Mouse (Mus musculus) MEL (cell line): Measurements from ENCODE around the gene Plekhg1. TPM values are rescaled to one million over a fixed set of nuclear protein-coding genes. Genes with fewer than 3 reads are reported as not detected.

Experiments
- DNase-seq: peaks from one replicate; pipeline ENCODE4 v3.0.0; 2011; ENCODE audit warnings: low read depth, low spot score
- H3K27ac ChIP-seq: 2 replicates; pipeline ENCODE4 v1.5.1; 2012; ENCODE audit warnings: low read depth, mild to moderate bottlenecking, control low read depth, low read length, moderate library complexity; ENCODE audit not compliant: control insufficient read depth
- H3K27me3 ChIP-seq, 2 experiments: fragments of 150-350 bp in 1 of 2; sonication (generic) in 1 of 2; 2 replicates each; pipeline ENCODE4 v1.6.1; 2012; ENCODE audit warnings: low read length in 2 of 2, mild to moderate bottlenecking in 2 of 2, improper control_type of control experiment in 1 of 2, moderate library complexity in 1 of 2; ENCODE audit not compliant: insufficient read depth in 2 of 2, control insufficient read depth in 1 of 2
- H3K36me3 ChIP-seq, 2 experiments: 2 replicates each; pipeline ENCODE4 v1.6.1; 2012 to 2014; ENCODE audit warnings: low read length in 2 of 2, improper control_type of control experiment in 1 of 2, inconsistent platforms in 1 of 2, mild to moderate bottlenecking in 1 of 2; ENCODE audit not compliant: insufficient read depth in 2 of 2, control insufficient read depth in 1 of 2
- H3K4me1 ChIP-seq, 2 experiments: fragments of 150-350 bp in 1 of 2; sonication (generic) in 1 of 2; 2 replicates each; pipeline ENCODE4 v1.6.1; 2012; ENCODE audit warnings: low read length in 2 of 2, improper control_type of control experiment in 1 of 2, mild to moderate bottlenecking in 1 of 2; ENCODE audit not compliant: insufficient read depth in 2 of 2, control insufficient read depth in 1 of 2
- H3K4me3 ChIP-seq, 2 experiments: fragments of 150-350 bp in 1 of 2; sonication (generic) in 1 of 2; 2 replicates each; pipeline ENCODE4 v1.5.1; 2012; ENCODE audit warnings: low read depth in 2 of 2, low read length in 2 of 2, mild to moderate bottlenecking in 2 of 2, moderate library complexity in 2 of 2, control low read depth in 1 of 2, improper control_type of control experiment in 1 of 2; ENCODE audit not compliant: control insufficient read depth in 1 of 2, insufficient read depth in 1 of 2
- H3K79me2 ChIP-seq: 2 replicates; pipeline ENCODE4 v1.6.1; 2012; ENCODE audit warnings: mild to moderate bottlenecking, low read length, moderate library complexity; ENCODE audit not compliant: control insufficient read depth, poor library complexity, insufficient read depth
- H3K9ac ChIP-seq: 2 replicates; pipeline ENCODE4 v1.6.1; 2012; ENCODE audit warnings: low read depth, mild to moderate bottlenecking, control low read depth, low read length, moderate library complexity; ENCODE audit not compliant: control insufficient read depth, poor library complexity, severe bottlenecking
- H3K9me3 ChIP-seq: fragments of 150-350 bp; sonication (generic); replicated peaks from 2 replicates; pipeline ENCODE4 v1.6.1; 2012; ENCODE audit warnings: mild to moderate bottlenecking, low read length, improper control_type of control experiment, moderate library complexity; ENCODE audit not compliant: insufficient read depth
- BHLHE40 ChIP-seq: IDR thresholded peaks from 2 replicates; pipeline ENCODE4 v1.6.1; 2012; ENCODE audit warnings: low read depth, mild to moderate bottlenecking, inconsistent platforms, low read length, improper control_type of control experiment, borderline replicate concordance
- CHD2 ChIP-seq: IDR thresholded peaks from 2 replicates; pipeline ENCODE4 v1.6.1; 2011; ENCODE audit warnings: low read length, improper control_type of control experiment
- CTCF ChIP-seq, 3 experiments: IDR thresholded peaks in 2 of 3; conservative IDR thresholded peaks in 1 of 3; 2 replicates each; pipeline ENCODE4 v1.5.1; 2011 to 2012; ENCODE audit warnings: low read length in 3 of 3, low read depth in 2 of 3, mild to moderate bottlenecking in 2 of 3, improper control_type of control experiment in 1 of 3, inconsistent platforms in 1 of 3, mixed read lengths in 1 of 3, moderate library complexity in 1 of 3; ENCODE audit not compliant: control insufficient read depth in 1 of 3, insufficient read depth in 1 of 3, poor library complexity in 1 of 3, severe bottlenecking in 1 of 3
- ELF1 ChIP-seq: IDR thresholded peaks from 2 replicates; pipeline ENCODE4 v1.6.1; 2014; ENCODE audit warnings: low read depth, mild to moderate bottlenecking, inconsistent platforms, low read length, improper control_type of control experiment, moderate library complexity
- EP300 ChIP-seq, 2 experiments: IDR thresholded peaks; 2 replicates each; pipeline ENCODE4 v1.6.1; 2011; ENCODE audit warnings: improper control_type of control experiment in 2 of 2, low read length in 2 of 2, low read depth in 1 of 2, mild to moderate bottlenecking in 1 of 2
- GABPA ChIP-seq: IDR thresholded peaks from 2 replicates; pipeline ENCODE4 v1.6.1; 2012; ENCODE audit warnings: low read depth, mild to moderate bottlenecking, inconsistent platforms, low read length, improper control_type of control experiment, moderate library complexity
- GATA1 ChIP-seq: IDR thresholded peaks from 2 replicates; pipeline ENCODE4 v1.6.1; 2011; ENCODE audit warnings: low read depth, low read length, improper control_type of control experiment
- JUND ChIP-seq: IDR thresholded peaks from 2 replicates; pipeline ENCODE4 v1.6.1; 2011; ENCODE audit warnings: low read depth, mild to moderate bottlenecking, improper control_type of control experiment, low read length
- KAT2A ChIP-seq: conservative IDR thresholded peaks from 2 replicates; pipeline ENCODE4 v1.6.1; 2012; ENCODE audit warnings: low read depth, low read length, improper control_type of control experiment, inconsistent platforms
- MAFK ChIP-seq: IDR thresholded peaks from 2 replicates; pipeline ENCODE4 v1.6.1; 2011; ENCODE audit warnings: low read depth, mild to moderate bottlenecking, low read length, improper control_type of control experiment, borderline replicate concordance
- MAX ChIP-seq: IDR thresholded peaks from 2 replicates; pipeline ENCODE4 v1.6.1; 2011; ENCODE audit warnings: low read length, improper control_type of control experiment
- MAZ ChIP-seq: IDR thresholded peaks from 2 replicates; pipeline ENCODE4 v1.6.1; 2012; ENCODE audit warnings: low read depth, mild to moderate bottlenecking, inconsistent platforms, low read length, improper control_type of control experiment
- MEF2A ChIP-seq: IDR thresholded peaks from 2 replicates; pipeline ENCODE4 v1.6.1; 2014; ENCODE audit warnings: low read depth, mild to moderate bottlenecking, inconsistent platforms, low read length, improper control_type of control experiment; ENCODE audit not compliant: poor library complexity, insufficient replicate concordance, severe bottlenecking; ENCODE audit errors: extremely low read depth
- MXI1 ChIP-seq: IDR thresholded peaks from 2 replicates; pipeline ENCODE4 v1.6.1; 2011; ENCODE audit warnings: mild to moderate bottlenecking, low read depth, low read length, improper control_type of control experiment
- MYB ChIP-seq: IDR thresholded peaks from 2 replicates; pipeline ENCODE4 v1.6.1; 2011; ENCODE audit warnings: mild to moderate bottlenecking, low read depth, low read length, improper control_type of control experiment
- MYC ChIP-seq: IDR thresholded peaks from 2 replicates; pipeline ENCODE4 v1.6.1; 2011; ENCODE audit warnings: low read depth, mild to moderate bottlenecking, low read length, improper control_type of control experiment, moderate library complexity
- POLR2AphosphoS2 ChIP-seq: IDR thresholded peaks from 2 replicates; pipeline ENCODE4 v1.6.1; 2011; ENCODE audit warnings: low read length, improper control_type of control experiment
- POLR2AphosphoS5 ChIP-seq: IDR thresholded peaks from 2 replicates; pipeline ENCODE4 v1.6.1; 2012; ENCODE audit warnings: low read depth, borderline replicate concordance, mild to moderate bottlenecking, inconsistent platforms, low read length, moderate library complexity, mixed read lengths
- RAD21 ChIP-seq: IDR thresholded peaks from 2 replicates; pipeline ENCODE4 v1.6.1; 2011; ENCODE audit warnings: mild to moderate bottlenecking, low read depth, low read length, improper control_type of control experiment
- SIN3A ChIP-seq: IDR thresholded peaks from 2 replicates; pipeline ENCODE4 v1.6.1; 2012; ENCODE audit warnings: low read length, improper control_type of control experiment, inconsistent platforms
- TAL1 ChIP-seq: IDR thresholded peaks from 2 replicates; pipeline ENCODE4 v1.6.1; 2012; ENCODE audit warnings: mild to moderate bottlenecking, inconsistent platforms, low read length, moderate library complexity, mixed read lengths
- TBP ChIP-seq: IDR thresholded peaks from 2 replicates; pipeline ENCODE4 v1.8.0; 2011; ENCODE audit warnings: low read depth, low read length, improper control_type of control experiment
- USF2 ChIP-seq, 2 experiments: IDR thresholded peaks; 2 replicates each; pipeline ENCODE4 v1.6.1; 2011 to 2012; ENCODE audit warnings: improper control_type of control experiment in 2 of 2, low read length in 2 of 2, borderline replicate concordance in 1 of 2, inconsistent platforms in 1 of 2, low read depth in 1 of 2, mild to moderate bottlenecking in 1 of 2; ENCODE audit not compliant: insufficient read depth in 1 of 2
- ZNF384 ChIP-seq: IDR thresholded peaks from 2 replicates; pipeline ENCODE4 v1.6.1; 2012; ENCODE audit warnings: low read depth, mild to moderate bottlenecking, inconsistent platforms, low read length, improper control_type of control experiment
- polyA plus RNA-seq, 2 experiments: library from polyadenylated mRNA; stranded (reverse) in 1 of 2; unstranded in 1 of 2; fragments of >175 nt in 1 of 2; fragments of >200 nt in 1 of 2; gene quantifications; 2 replicates each; pipeline versions ENCODE4 v1.2.1 to v1.2.4; 2012; ENCODE audit warnings: low replicate concordance in 2 of 2, low read depth in 1 of 2; ENCODE audit not compliant: insufficient read length in 2 of 2, insufficient read depth in 1 of 2, missing spikeins in 1 of 2
- total RNA-seq: library from RNA; depleted of rRNA; stranded (reverse); fragments of 300-350 nt; gene quantifications from 2 replicates; pipeline ENCODE4 v1.2.3, GENCODE M21; 2012

Plekhg1 gene
- total and polyA plus RNA-seq, 3 experiments, result 0.01 TPM; not detected in 2

DNA sequence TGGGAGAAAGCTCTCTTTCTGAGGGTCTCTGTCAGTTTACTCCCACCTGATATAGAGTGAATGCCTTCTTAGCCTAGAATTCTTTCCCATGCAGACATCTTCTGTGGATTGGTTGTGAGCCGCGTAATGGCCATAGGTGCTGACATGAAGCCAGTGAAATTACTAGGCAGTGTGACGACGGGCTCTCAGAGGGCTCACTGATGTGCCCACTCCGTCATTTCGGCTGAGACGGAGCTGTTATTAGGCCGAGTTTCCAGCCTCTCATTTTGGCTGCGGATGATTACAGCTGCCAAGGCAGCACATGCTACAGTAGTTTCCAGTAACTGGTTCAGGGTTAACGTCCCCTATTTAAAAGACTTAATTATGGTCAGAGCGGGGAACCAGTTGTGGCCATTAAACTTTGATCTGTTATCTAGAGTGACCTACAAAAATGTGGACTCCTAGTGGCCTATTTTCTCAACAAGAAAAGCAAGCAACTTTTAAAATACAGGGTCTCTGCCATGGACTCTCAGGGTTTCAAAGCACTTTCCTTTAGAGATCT, 160.3 kb downstream of the Plekhg1 start:
- Histone ChIP-seq H3K4me1 (no peaks in the 10 kb centered on the region), H3K36me3 (no peaks in the 10 kb centered on the region), H3K27ac (no peak overlapping the region), H3K27me3 (peaks cover 0 to 2% of the 10 kb centered on the region in 2 experiments; a peak in 1 of 4 replicates), H3K79me2 (no peaks in the 10 kb centered on the region), H3K9ac (no peak overlapping the region), H3K4me3 (no peak overlapping the region), H3K9me3 (no peaks in the 10 kb centered on the region)
- TF ChIP-seq CHD2 (no peak), BHLHE40 (no peak), JUND (no peak), GABPA (no peak), MYC (no peak), MXI1 (no peak), EP300 (IDR thresholded peaks at IDR 0.05; ENCODE audit: low read depth in 1 of 2, low read length in 2 of 2) (no peak), MYB (no peak), POLR2AphosphoS5 (no peak), MAZ (no peak)
- DNase-seq, result no peak

DNA sequence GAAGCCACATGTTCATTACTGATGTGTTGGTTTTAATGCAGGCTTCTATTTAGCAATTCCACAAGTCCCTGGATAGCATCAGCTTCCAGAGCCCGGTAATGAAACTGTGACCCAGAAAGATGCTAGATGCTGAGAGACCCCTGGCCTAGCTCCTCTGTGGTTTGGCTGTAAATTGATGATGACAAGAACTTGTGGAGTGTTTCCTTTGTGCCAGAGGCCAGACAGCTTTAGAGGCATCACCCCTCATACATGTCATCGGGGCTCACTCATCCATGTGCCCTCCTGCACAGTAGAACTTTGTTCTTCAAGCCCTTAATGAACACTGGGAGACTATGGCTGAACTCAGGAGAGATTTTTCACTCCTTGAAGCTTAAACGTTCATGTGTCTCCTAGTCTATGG, 165.6 kb downstream of the Plekhg1 start:
- no peak overlapping the region for H3K9ac ChIP-seq
- H3K4me1 ChIP-seq, result no peaks in the 10 kb centered on the region
- DNase-seq, result no peak

GRCm38 (mm10) chr10:3914104-3914503, 173.9 kb downstream of the Plekhg1 start:
- H3K36me3 ChIP-seq, result no peaks in the 10 kb centered on the region
- no peaks in the 10 kb centered on the region for H3K79me2 ChIP-seq
- TF ChIP-seq TBP, result no peak
- no peak for TF ChIP-seq MAZ
- no peak for TF ChIP-seq GATA1
- TF ChIP-seq MYC, result no peak
- TF ChIP-seq KAT2A, result no peak
- TF ChIP-seq CTCF (IDR thresholded peaks at IDR 0.05 in 2 of 3, conservative IDR thresholded peaks at IDR 0.05 in 1 of 3; ENCODE audit: control insufficient read depth in 1 of 3, insufficient read depth in 1 of 3, low read depth in 2 of 3, low read length in 3 of 3, poor library complexity in 1 of 3, severe bottlenecking in 1 of 3), result no peak
- TF ChIP-seq TAL1, result no peak
- TF ChIP-seq ELF1, result no peak
- no peak for TF ChIP-seq MEF2A
- TF ChIP-seq RAD21, result no peak
- no peak for TF ChIP-seq ZNF384
- TF ChIP-seq GABPA, result no peak
- TF ChIP-seq SIN3A, result no peak
- no peak for TF ChIP-seq USF2 (IDR thresholded peaks at IDR 0.05; ENCODE audit: borderline replicate concordance in 1 of 2, insufficient read depth in 1 of 2, low read depth in 1 of 2, low read length in 2 of 2)
- TF ChIP-seq MAX, result no peak
- TF ChIP-seq POLR2AphosphoS2, result no peak
- TF ChIP-seq BHLHE40, result no peak
- no peak for TF ChIP-seq EP300 (IDR thresholded peaks at IDR 0.05; ENCODE audit: low read depth in 1 of 2, low read length in 2 of 2)

More for the DNA sequence above, 165.6 kb downstream of the Plekhg1 start:
- Histone ChIP-seq H3K79me2 (no peaks in the 10 kb centered on the region), H3K27ac (no peak overlapping the region), H3K9me3 (no peaks in the 10 kb centered on the region), H3K4me3 (no peak overlapping the region), H3K36me3 (no peaks in the 10 kb centered on the region), H3K27me3 (peaks cover 0 to 2% of the 10 kb centered on the region in 2 experiments; a peak in 1 of 4 replicates)
- TF ChIP-seq MAFK (no peak), JUND (no peak), ELF1 (no peak), CTCF (IDR thresholded peaks at IDR 0.05 in 2 of 3, conservative IDR thresholded peaks at IDR 0.05 in 1 of 3; ENCODE audit: control insufficient read depth in 1 of 3, insufficient read depth in 1 of 3, low read depth in 2 of 3, low read length in 3 of 3, poor library complexity in 1 of 3, severe bottlenecking in 1 of 3) (no peak)

More at GRCm38 (mm10) chr10:3914104-3914503, 173.9 kb downstream of the Plekhg1 start:
- no peaks in the 10 kb centered on the region for H3K4me1 ChIP-seq
- H3K27ac ChIP-seq, result no peak overlapping the region
- DNase-seq, result no peak
- no peak overlapping the region for H3K9ac ChIP-seq
- no peaks in the 10 kb centered on the region for H3K9me3 ChIP-seq
- H3K27me3 ChIP-seq, result no peaks in the 10 kb centered on the region
- no peak overlapping the region for H3K4me3 ChIP-seq
